Mouse (Mus musculus): Measurements from ENCODE around the gene Tnfaip8l1.

GRCm38 (mm10) chr17:56175416-56175815, 13.1 kb downstream of the Tnfaip8l1 start:
- TF ChIP-seq POLR2A (IDR thresholded peaks at IDR 0.05; ENCODE audit: borderline replicate concordance, extremely low read depth, low read depth, low read length) = no peak
- TF ChIP-seq CTCF (IDR thresholded peaks at IDR 0.05; ENCODE audit: insufficient read depth, low read length) = no peak

Data from lung, adult 2 months (tissue).